Mouse (Mus musculus): ENCODE results near the gene Dmc1. TPM values are rescaled to one million over a fixed set of nuclear protein-coding genes. Genes with fewer than 3 reads are reported as not detected.

Gene Dmc1
- polyA plus RNA-seq, 1 experiment from 2014 or later: 1.5 TPM

GRCm38 (mm10) chr15:79598715-79599114 is 6.2 kb downstream of the Dmc1 start:
- ATAC-seq (ENCODE audit: low FRiP score): no peak
- no peaks in the 10 kb centered on the region for H3K27me3 ChIP-seq (ENCODE audit: control insufficient read depth, insufficient read depth, low read length)
- H3K27ac ChIP-seq (ENCODE audit: low read depth, low read length): no peak overlapping the region
- H3K4me3 ChIP-seq (ENCODE audit: low read depth, low read length): no peak overlapping the region
- DNase-seq (ENCODE audit: low spot score): no peak
- H3K9ac ChIP-seq (ENCODE audit: low read depth, low read length): no peak overlapping the region
- H3K4me2 ChIP-seq (replicated peaks; ENCODE audit: low read depth, low read length): no peak overlapping the region
- H3K4me1 ChIP-seq (replicated peaks; ENCODE audit: control insufficient read depth, insufficient read depth, low read length): no peaks in the 10 kb centered on the region
- WGBS: 93% methylated on average over 1 of the region's 1 CpGs
- no peaks in the 10 kb centered on the region for H3K36me3 ChIP-seq (ENCODE audit: control insufficient read depth, insufficient read depth, low read length)
- H3K9me3 ChIP-seq (ENCODE audit: control insufficient read depth, low read length): no peaks in the 10 kb centered on the region

- Histone ChIP-seq H3K27me3 (ENCODE audit: control insufficient read depth, insufficient read depth, low read length) (no peaks in the 10 kb centered on the region), H3K9me3 (ENCODE audit: control insufficient read depth, low read length) (no peaks in the 10 kb centered on the region), H3K4me1 (replicated peaks; ENCODE audit: control insufficient read depth, insufficient read depth, low read length) (no peaks in the 10 kb centered on the region), H3K27ac (ENCODE audit: low read depth, low read length) (no peak overlapping the region), H3K4me2 (replicated peaks; ENCODE audit: low read depth, low read length) (no peak overlapping the region), H3K4me3 (ENCODE audit: low read depth, low read length) (no peak overlapping the region), H3K36me3 (ENCODE audit: control insufficient read depth, insufficient read depth, low read length) (no peaks in the 10 kb centered on the region), H3K9ac (ENCODE audit: low read depth, low read length) (no peak overlapping the region)
- no peak for DNase-seq (ENCODE audit: low spot score)
- no peak for ATAC-seq (ENCODE audit: low FRiP score)
- WGBS: 83% methylated on average over 1 of the region's 1 CpGs
These were observed 23.3 kb downstream of the Dmc1 start for GRCm38 (mm10) chr15:79581581-79581980.

GRCm38 (mm10) chr15:79577671-79578426 is 27.1 kb downstream of the Dmc1 start:
- H3K4me2 ChIP-seq (replicated peaks; ENCODE audit: low read depth, low read length): no peak overlapping the region
- no peaks in the 10 kb centered on the region for H3K9me3 ChIP-seq (ENCODE audit: control insufficient read depth, low read length)
- no peak overlapping the region for H3K4me3 ChIP-seq (ENCODE audit: low read depth, low read length)
- no peak overlapping the region for H3K9ac ChIP-seq (ENCODE audit: low read depth, low read length)
- no peaks in the 10 kb centered on the region for H3K36me3 ChIP-seq (ENCODE audit: control insufficient read depth, insufficient read depth, low read length)
- 80% methylated on average over 6 of the region's 6 CpGs for WGBS
- H3K27me3 ChIP-seq (ENCODE audit: control insufficient read depth, insufficient read depth, low read length): no peaks in the 10 kb centered on the region
- no peaks in the 10 kb centered on the region for H3K4me1 ChIP-seq (replicated peaks; ENCODE audit: control insufficient read depth, insufficient read depth, low read length)
- no peak for ATAC-seq (ENCODE audit: low FRiP score)
- no peak for DNase-seq (ENCODE audit: low spot score)
- H3K27ac ChIP-seq (ENCODE audit: low read depth, low read length): no peak overlapping the region

- no peaks in the 10 kb centered on the region for H3K27me3 ChIP-seq (ENCODE audit: control insufficient read depth, insufficient read depth, low read length)
- 95% methylated on average over 2 of the region's 2 CpGs for WGBS
- ATAC-seq (ENCODE audit: low FRiP score) (no peak), DNase-seq (ENCODE audit: low spot score) (no peak)
- H3K36me3 ChIP-seq (ENCODE audit: control insufficient read depth, insufficient read depth, low read length): no peaks in the 10 kb centered on the region
- no peak overlapping the region for H3K4me2 ChIP-seq (replicated peaks; ENCODE audit: low read depth, low read length)
- no peaks in the 10 kb centered on the region for H3K4me1 ChIP-seq (replicated peaks; ENCODE audit: control insufficient read depth, insufficient read depth, low read length)
- H3K9me3 ChIP-seq (ENCODE audit: control insufficient read depth, low read length): no peaks in the 10 kb centered on the region
- no peak overlapping the region for H3K9ac ChIP-seq (ENCODE audit: low read depth, low read length)
- no peak overlapping the region for H3K27ac ChIP-seq (ENCODE audit: low read depth, low read length)
- no peak overlapping the region for H3K4me3 ChIP-seq (ENCODE audit: low read depth, low read length)
These were observed 28.0 kb downstream of the Dmc1 start for GRCm38 (mm10) chr15:79576947-79577346.

GRCm38 (mm10) chr15:79575543-79576222 is 29.2 kb downstream of the Dmc1 start:
- WGBS: 43% methylated on average over 1 of the region's 1 CpGs
- Histone ChIP-seq H3K27me3 (ENCODE audit: control insufficient read depth, insufficient read depth, low read length) (no peaks in the 10 kb centered on the region), H3K9ac (ENCODE audit: low read depth, low read length) (no peak overlapping the region), H3K9me3 (ENCODE audit: control insufficient read depth, low read length) (no peaks in the 10 kb centered on the region), H3K36me3 (ENCODE audit: control insufficient read depth, insufficient read depth, low read length) (no peaks in the 10 kb centered on the region), H3K27ac (ENCODE audit: low read depth, low read length) (no peak overlapping the region), H3K4me1 (replicated peaks; ENCODE audit: control insufficient read depth, insufficient read depth, low read length) (no peaks in the 10 kb centered on the region), H3K4me3 (ENCODE audit: low read depth, low read length) (no peak overlapping the region), H3K4me2 (replicated peaks; ENCODE audit: low read depth, low read length) (no peak overlapping the region)
- DNase-seq (ENCODE audit: low spot score) (no peak), ATAC-seq (ENCODE audit: low FRiP score) (no peak)

GRCm38 (mm10) chr15:79562417-79562816 is 42.5 kb downstream of the Dmc1 start:
- H3K9me3 ChIP-seq (ENCODE audit: control insufficient read depth, low read length): no peaks in the 10 kb centered on the region
- DNase-seq (ENCODE audit: low spot score) (no peak), ATAC-seq (ENCODE audit: low FRiP score) (no peak)
- H3K4me3 ChIP-seq (ENCODE audit: low read depth, low read length): no peak overlapping the region
- H3K27me3 ChIP-seq (ENCODE audit: control insufficient read depth, insufficient read depth, low read length): no peaks in the 10 kb centered on the region
- WGBS: 93% methylated on average over 9 of the region's 9 CpGs
- H3K4me1 ChIP-seq (replicated peaks; ENCODE audit: control insufficient read depth, insufficient read depth, low read length): no peaks in the 10 kb centered on the region
- H3K36me3 ChIP-seq (ENCODE audit: control insufficient read depth, insufficient read depth, low read length): no peaks in the 10 kb centered on the region
- H3K4me2 ChIP-seq (replicated peaks; ENCODE audit: low read depth, low read length): no peak overlapping the region
- H3K27ac ChIP-seq (ENCODE audit: low read depth, low read length): no peak overlapping the region
- no peak overlapping the region for H3K9ac ChIP-seq (ENCODE audit: low read depth, low read length)

- Histone ChIP-seq H3K9ac (ENCODE audit: low read depth, low read length) (no peak overlapping the region), H3K9me3 (ENCODE audit: control insufficient read depth, low read length) (no peaks in the 10 kb centered on the region), H3K27ac (ENCODE audit: low read depth, low read length) (no peak overlapping the region), H3K4me2 (replicated peaks; ENCODE audit: low read depth, low read length) (no peak overlapping the region), H3K4me1 (replicated peaks; ENCODE audit: control insufficient read depth, insufficient read depth, low read length) (no peaks in the 10 kb centered on the region), H3K27me3 (ENCODE audit: control insufficient read depth, insufficient read depth, low read length) (no peaks in the 10 kb centered on the region), H3K4me3 (ENCODE audit: low read depth, low read length) (no peak overlapping the region), H3K36me3 (ENCODE audit: control insufficient read depth, insufficient read depth, low read length) (no peaks in the 10 kb centered on the region)
- DNase-seq (ENCODE audit: low spot score) (no peak), ATAC-seq (ENCODE audit: low FRiP score) (no peak)
- WGBS: 69% methylated on average over 3 of the region's 3 CpGs
These were observed 45.3 kb downstream of the Dmc1 start for GRCm38 (mm10) chr15:79559649-79560048.

GRCm38 (mm10) chr15:79552566-79552965 is 52.3 kb downstream of the Dmc1 start:
- H3K4me1 ChIP-seq (replicated peaks; ENCODE audit: control insufficient read depth, insufficient read depth, low read length): no peaks in the 10 kb centered on the region
- no peak overlapping the region for H3K4me3 ChIP-seq (ENCODE audit: low read depth, low read length)
- no peak for ATAC-seq (ENCODE audit: low FRiP score)
- 84% methylated on average over 5 of the region's 5 CpGs for WGBS
- H3K9ac ChIP-seq (ENCODE audit: low read depth, low read length): no peak overlapping the region
- H3K27ac ChIP-seq (ENCODE audit: low read depth, low read length): no peak overlapping the region
- no peaks in the 10 kb centered on the region for H3K9me3 ChIP-seq (ENCODE audit: control insufficient read depth, low read length)
- no peak overlapping the region for H3K4me2 ChIP-seq (replicated peaks; ENCODE audit: low read depth, low read length)
- DNase-seq (ENCODE audit: low spot score): no peak
- no peaks in the 10 kb centered on the region for H3K27me3 ChIP-seq (ENCODE audit: control insufficient read depth, insufficient read depth, low read length)
- no peaks in the 10 kb centered on the region for H3K36me3 ChIP-seq (ENCODE audit: control insufficient read depth, insufficient read depth, low read length)

GRCm38 (mm10) chr15:79548226-79548625 is 56.7 kb downstream of the Dmc1 start:
- Histone ChIP-seq H3K36me3 (ENCODE audit: control insufficient read depth, insufficient read depth, low read length) (peaks cover 1% of the 10 kb centered on the region; the same call in 1 of the 2 replicates), H3K4me2 (replicated peaks; ENCODE audit: low read depth, low read length) (no peak overlapping the region), H3K27me3 (ENCODE audit: control insufficient read depth, insufficient read depth, low read length) (no peaks in the 10 kb centered on the region), H3K27ac (ENCODE audit: low read depth, low read length) (no peak overlapping the region), H3K4me1 (replicated peaks; ENCODE audit: control insufficient read depth, insufficient read depth, low read length) (no peaks in the 10 kb centered on the region; the same call in 1 of the 2 replicates), H3K9me3 (ENCODE audit: control insufficient read depth, low read length) (no peaks in the 10 kb centered on the region), H3K4me3 (ENCODE audit: low read depth, low read length) (no peak overlapping the region), H3K9ac (ENCODE audit: low read depth, low read length) (no peak overlapping the region)
- WGBS: 94% methylated on average over 2 of the region's 2 CpGs
- ATAC-seq (ENCODE audit: low FRiP score) (no peak), DNase-seq (ENCODE audit: low spot score) (no peak)
